Mouse (Mus musculus): ENCODE measurements around the gene Zfp385c. TPM values are rescaled to one million over a fixed set of nuclear protein-coding genes. Genes with fewer than 3 reads are reported as not detected.

The Zfp385c gene
- polyA plus RNA-seq, 1 experiment from 2014 or later: 0.26 TPM

DNA sequence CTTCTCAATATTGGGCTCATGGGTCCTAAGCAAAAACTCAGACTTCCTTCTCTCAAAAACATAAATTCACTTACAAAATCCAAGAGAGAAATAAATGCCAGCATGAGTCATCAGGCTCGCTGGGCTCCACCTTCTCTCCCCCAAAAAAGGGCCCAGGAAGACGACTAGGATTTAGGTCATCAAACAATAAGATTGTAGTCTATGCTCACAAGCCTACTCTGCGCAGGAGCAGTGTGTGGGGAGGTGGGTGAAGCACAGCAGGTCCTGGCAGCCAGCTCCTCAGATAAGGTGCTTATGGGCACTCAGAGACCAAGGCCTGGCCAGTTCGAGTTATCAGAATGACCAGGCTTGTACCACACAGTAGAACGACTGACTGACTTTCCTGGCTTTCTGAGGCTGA, 28.1 kb upstream of the Zfp385c start:
- Histone ChIP-seq H3K27ac (ENCODE audit: low read depth) (no peak overlapping the region), H3K4me2 (ENCODE audit: low read length) (no peak overlapping the region), H3K9ac (ENCODE audit: low read length) (no peak overlapping the region), H3K4me3 (ENCODE audit: low read depth, low read length) (no peak overlapping the region), H3K27me3 (replicated peaks; ENCODE audit: control insufficient read depth, insufficient read depth, low read length) (no peaks in the 10 kb centered on the region), H3K36me3 (ENCODE audit: control insufficient read depth, insufficient read depth, low read length) (peaks cover 41% of the 10 kb centered on the region), H3K9me3 (ENCODE audit: control insufficient read depth, low read length) (no peaks in the 10 kb centered on the region), H3K4me1 (replicated peaks; ENCODE audit: control insufficient read depth, insufficient read depth, low read length) (peaks cover 13% of the 10 kb centered on the region)
- no peak for DNase-seq (ENCODE audit: low spot score)
- WGBS: 68% methylated on average over 5 of the region's 5 CpGs
- no peak for ATAC-seq (replicated peaks; ENCODE audit: low FRiP score, low TSS enrichment, low read depth)

DNA sequence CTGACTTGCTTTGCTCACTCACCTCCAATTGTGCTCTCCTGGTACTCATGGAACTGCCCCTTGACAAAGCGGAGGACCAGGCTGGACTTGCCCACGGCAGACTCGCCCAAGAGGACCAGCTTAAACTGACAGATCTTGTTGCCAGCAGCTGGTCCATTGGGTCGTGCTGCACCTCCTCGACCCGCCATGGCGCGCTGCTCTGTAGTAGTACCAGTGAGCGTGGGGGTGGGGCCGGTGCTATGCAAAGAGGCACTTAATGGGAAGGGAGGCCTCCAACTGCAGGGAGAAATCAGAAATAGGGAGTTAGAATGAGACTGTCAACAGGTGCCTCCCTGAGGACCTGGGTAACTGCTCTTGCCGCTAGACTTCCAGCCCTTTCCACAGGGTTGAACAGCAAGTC, 27.6 kb upstream of the Zfp385c start:
- H3K4me3 ChIP-seq (ENCODE audit: low read depth, low read length): no peak overlapping the region
- no peak overlapping the region for H3K4me2 ChIP-seq (ENCODE audit: low read length)
- H3K36me3 ChIP-seq (ENCODE audit: control insufficient read depth, insufficient read depth, low read length): peaks cover 41% of the 10 kb centered on the region
- DNase-seq (ENCODE audit: low spot score): no peak
- no peak overlapping the region for H3K9ac ChIP-seq (ENCODE audit: low read length)
- no peak overlapping the region for H3K27ac ChIP-seq (ENCODE audit: low read depth)
- ATAC-seq (replicated peaks; ENCODE audit: low FRiP score, low TSS enrichment, low read depth): no peak
- peaks cover 8% of the 10 kb centered on the region for H3K4me1 ChIP-seq (replicated peaks; ENCODE audit: control insufficient read depth, insufficient read depth, low read length)
- WGBS: 84% methylated on average over 11 of the region's 11 CpGs
- H3K27me3 ChIP-seq (replicated peaks; ENCODE audit: control insufficient read depth, insufficient read depth, low read length): no peaks in the 10 kb centered on the region
- no peaks in the 10 kb centered on the region for H3K9me3 ChIP-seq (ENCODE audit: control insufficient read depth, low read length)

DNA sequence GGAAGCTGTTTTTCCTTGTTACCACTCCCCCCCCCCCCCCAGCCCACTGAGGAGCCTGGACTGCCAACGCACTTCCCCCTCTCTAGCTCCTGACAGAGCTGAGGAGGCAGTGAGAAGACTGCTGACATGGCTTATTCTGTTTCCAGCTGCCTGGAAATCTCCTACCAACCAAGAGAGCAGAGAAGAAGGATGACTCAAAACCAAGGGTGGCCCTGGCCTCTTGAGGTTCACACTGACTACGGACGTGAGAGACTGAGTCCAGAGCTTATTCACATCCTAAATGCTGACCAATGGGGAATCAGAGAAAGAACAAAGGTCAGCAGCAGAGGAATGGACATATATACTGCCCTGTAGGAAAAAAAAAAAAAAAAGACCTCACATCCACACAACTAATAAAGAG, 27.1 kb upstream of the Zfp385c start:
- no peaks in the 10 kb centered on the region for H3K9me3 ChIP-seq (ENCODE audit: control insufficient read depth, low read length)
- H3K4me3 ChIP-seq (ENCODE audit: low read depth, low read length): no peak overlapping the region
- H3K4me2 ChIP-seq (ENCODE audit: low read length): no peak overlapping the region
- H3K27ac ChIP-seq (ENCODE audit: low read depth): no peak overlapping the region
- peaks cover 41% of the 10 kb centered on the region for H3K36me3 ChIP-seq (ENCODE audit: control insufficient read depth, insufficient read depth, low read length)
- H3K4me1 ChIP-seq (replicated peaks; ENCODE audit: control insufficient read depth, insufficient read depth, low read length): peaks cover 6% of the 10 kb centered on the region; the same call in 1 of the 2 replicates
- WGBS: 80% methylated on average over 3 of the region's 3 CpGs
- no peaks in the 10 kb centered on the region for H3K27me3 ChIP-seq (replicated peaks; ENCODE audit: control insufficient read depth, insufficient read depth, low read length)
- no peak for ATAC-seq (replicated peaks; ENCODE audit: low FRiP score, low TSS enrichment, low read depth)
- DNase-seq (ENCODE audit: low spot score): no peak
- H3K9ac ChIP-seq (ENCODE audit: low read length): no peak overlapping the region

DNA sequence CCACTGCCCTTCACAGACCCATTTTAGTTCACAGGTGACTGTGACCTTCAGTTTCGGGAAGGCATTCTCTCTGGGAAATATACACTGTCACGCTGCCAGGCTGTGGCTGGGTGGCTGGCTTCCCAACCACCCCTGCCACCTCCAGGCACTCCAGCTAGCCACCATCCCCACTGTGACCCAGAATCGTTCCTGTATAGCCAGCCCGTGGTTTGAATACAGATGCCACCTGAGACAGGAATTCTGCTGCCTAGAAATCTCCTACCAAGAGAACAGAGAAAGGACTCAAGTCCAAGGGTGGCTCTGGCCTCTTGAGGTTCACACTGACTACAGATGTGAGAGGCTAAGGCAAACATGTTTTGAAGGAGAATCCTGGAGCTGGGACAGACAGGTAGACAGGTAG, 26.6 kb upstream of the Zfp385c start:
- no peaks in the 10 kb centered on the region for H3K9me3 ChIP-seq (ENCODE audit: control insufficient read depth, low read length)

DNA sequence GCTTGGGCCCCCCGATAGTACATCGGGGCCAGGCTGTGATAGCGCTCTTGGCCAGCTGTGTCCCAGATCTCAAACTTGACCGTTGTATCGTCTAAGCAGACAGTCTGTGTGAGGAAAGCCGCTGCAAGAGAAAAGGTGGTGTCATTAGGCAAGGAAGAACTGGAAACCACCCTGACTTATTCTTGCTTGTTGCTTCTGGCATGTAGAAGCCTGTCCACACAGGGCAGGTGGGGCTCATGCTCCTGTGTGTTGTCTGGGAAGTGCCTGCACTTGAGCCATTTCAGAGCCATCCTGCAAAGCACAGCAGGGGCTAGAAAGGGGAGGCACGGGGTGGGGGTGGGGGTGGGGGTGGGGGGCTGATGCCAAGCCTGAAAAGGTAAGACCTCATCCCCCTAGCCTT, 26.2 kb upstream of the Zfp385c start:
- no peak overlapping the region for H3K4me3 ChIP-seq (ENCODE audit: low read depth, low read length)
- ATAC-seq (replicated peaks; ENCODE audit: low FRiP score, low TSS enrichment, low read depth): no peak
- no peak overlapping the region for H3K9ac ChIP-seq (ENCODE audit: low read length)
- peaks cover 41% of the 10 kb centered on the region for H3K36me3 ChIP-seq (ENCODE audit: control insufficient read depth, insufficient read depth, low read length)
- 90% methylated on average over 7 of the region's 7 CpGs for WGBS
- H3K9me3 ChIP-seq (ENCODE audit: control insufficient read depth, low read length): no peaks in the 10 kb centered on the region
- H3K4me1 ChIP-seq (replicated peaks; ENCODE audit: control insufficient read depth, insufficient read depth, low read length): peaks cover 15% of the 10 kb centered on the region
- H3K27ac ChIP-seq (ENCODE audit: low read depth): no peak overlapping the region
- no peak overlapping the region for H3K4me2 ChIP-seq (ENCODE audit: low read length)
- no peaks in the 10 kb centered on the region for H3K27me3 ChIP-seq (replicated peaks; ENCODE audit: control insufficient read depth, insufficient read depth, low read length)
- DNase-seq (ENCODE audit: low spot score): no peak

More for the DNA sequence above, 26.6 kb upstream of the Zfp385c start:
- DNase-seq (ENCODE audit: low spot score) (no peak), ATAC-seq (replicated peaks; ENCODE audit: low FRiP score, low TSS enrichment, low read depth) (no peak)
- no peak overlapping the region for H3K27ac ChIP-seq (ENCODE audit: low read depth)
- H3K36me3 ChIP-seq (ENCODE audit: control insufficient read depth, insufficient read depth, low read length): peaks cover 41% of the 10 kb centered on the region
- H3K27me3 ChIP-seq (replicated peaks; ENCODE audit: control insufficient read depth, insufficient read depth, low read length): no peaks in the 10 kb centered on the region
- H3K4me1 ChIP-seq (replicated peaks; ENCODE audit: control insufficient read depth, insufficient read depth, low read length): peaks cover 11% of the 10 kb centered on the region
- no peak overlapping the region for H3K4me3 ChIP-seq (ENCODE audit: low read depth, low read length)
- 80% methylated on average over 4 of the region's 4 CpGs for WGBS
- no peak overlapping the region for H3K4me2 ChIP-seq (ENCODE audit: low read length)
- no peak overlapping the region for H3K9ac ChIP-seq (ENCODE audit: low read length)

DNA sequence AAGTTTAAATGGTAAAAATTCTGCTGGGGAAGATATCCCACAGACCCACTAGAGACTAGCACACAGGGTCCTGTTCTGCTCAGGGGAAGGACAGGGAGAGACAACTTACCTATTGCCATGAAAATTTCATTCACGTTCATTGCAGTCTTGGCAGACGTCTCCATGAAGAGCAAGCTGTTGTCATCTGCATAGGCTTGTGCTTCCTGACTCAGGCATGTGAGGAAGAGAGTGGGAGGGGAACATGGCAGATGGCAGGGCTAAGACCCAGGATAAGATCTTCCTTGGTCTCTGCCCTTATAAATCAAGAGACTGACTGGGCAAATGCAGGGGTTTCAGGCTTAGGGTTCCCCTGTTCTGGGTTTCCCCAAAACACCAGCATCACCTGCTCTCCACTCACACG, 24.4 kb upstream of the Zfp385c start:
- no peak for ATAC-seq (replicated peaks; ENCODE audit: low FRiP score, low TSS enrichment, low read depth)
- no peaks in the 10 kb centered on the region for H3K9me3 ChIP-seq (ENCODE audit: control insufficient read depth, low read length)
- no peak for DNase-seq (ENCODE audit: low spot score)
- H3K27me3 ChIP-seq (replicated peaks; ENCODE audit: control insufficient read depth, insufficient read depth, low read length): no peaks in the 10 kb centered on the region
- H3K4me3 ChIP-seq (ENCODE audit: low read depth, low read length): no peak overlapping the region
- no peak overlapping the region for H3K9ac ChIP-seq (ENCODE audit: low read length)
- WGBS: 87% methylated on average over 3 of the region's 3 CpGs
- peaks cover 26% of the 10 kb centered on the region for H3K4me1 ChIP-seq (replicated peaks; ENCODE audit: control insufficient read depth, insufficient read depth, low read length)
- H3K4me2 ChIP-seq (ENCODE audit: low read length): no peak overlapping the region
- H3K27ac ChIP-seq (ENCODE audit: low read depth): no peak overlapping the region
- peaks cover 41% of the 10 kb centered on the region for H3K36me3 ChIP-seq (ENCODE audit: control insufficient read depth, insufficient read depth, low read length)

DNA sequence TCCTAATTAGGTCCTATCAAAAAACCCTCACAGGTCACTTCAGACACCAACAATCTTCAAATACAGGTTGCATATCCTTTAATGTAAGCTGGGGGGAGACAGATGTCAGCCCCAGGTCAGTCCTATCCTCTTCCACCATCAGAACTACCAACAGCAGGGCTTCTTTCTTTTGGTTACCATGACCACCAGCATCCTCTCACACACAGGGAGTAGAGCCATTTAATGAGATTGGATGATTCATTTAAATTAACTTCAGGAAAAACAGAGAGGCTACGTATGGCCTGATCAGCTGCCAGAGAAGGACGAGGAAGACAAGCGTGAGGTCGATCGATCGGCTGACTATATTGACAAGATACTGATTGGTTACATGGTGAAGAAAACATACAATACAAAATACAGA, 22.7 kb upstream of the Zfp385c start:
- Histone ChIP-seq H3K4me3 (ENCODE audit: low read depth, low read length) (no peak overlapping the region), H3K27me3 (replicated peaks; ENCODE audit: control insufficient read depth, insufficient read depth, low read length) (no peaks in the 10 kb centered on the region), H3K9me3 (ENCODE audit: control insufficient read depth, low read length) (no peaks in the 10 kb centered on the region), H3K36me3 (ENCODE audit: control insufficient read depth, insufficient read depth, low read length) (peaks cover 48% of the 10 kb centered on the region), H3K9ac (ENCODE audit: low read length) (no peak overlapping the region), H3K27ac (ENCODE audit: low read depth) (no peak overlapping the region), H3K4me2 (ENCODE audit: low read length) (no peak overlapping the region), H3K4me1 (replicated peaks; ENCODE audit: control insufficient read depth, insufficient read depth, low read length) (peaks cover 32% of the 10 kb centered on the region)
- 87% methylated on average over 6 of the region's 6 CpGs for WGBS
- ATAC-seq (replicated peaks; ENCODE audit: low FRiP score, low TSS enrichment, low read depth) (no peak), DNase-seq (ENCODE audit: low spot score) (no peak)

DNA sequence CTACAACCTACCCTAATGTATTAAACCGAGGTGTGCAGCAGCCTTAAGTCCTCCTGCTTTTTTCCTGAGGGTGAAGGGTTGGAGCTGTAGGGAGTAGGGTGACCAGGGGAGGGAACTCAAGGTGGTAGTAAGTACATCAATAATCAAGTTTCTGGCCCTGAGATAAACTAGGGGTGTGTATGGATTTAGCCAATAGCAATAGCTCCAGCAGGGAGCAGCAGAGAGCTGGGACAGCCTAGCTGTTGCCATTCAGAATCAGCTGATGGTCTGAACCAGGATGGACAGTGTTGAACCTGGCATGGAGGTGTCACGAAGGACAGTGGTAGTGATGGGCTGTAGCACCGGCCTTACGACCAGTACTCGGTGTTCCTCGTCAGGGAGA, 22.3 kb upstream of the Zfp385c start:
- H3K27ac ChIP-seq (ENCODE audit: low read depth): peak overlapping the region; percentile 70
- no peak overlapping the region for H3K9ac ChIP-seq (ENCODE audit: low read length)
- ATAC-seq (replicated peaks; ENCODE audit: low FRiP score, low TSS enrichment, low read depth) (no peak), DNase-seq (ENCODE audit: low spot score) (peak; percentile 85)
- H3K36me3 ChIP-seq (ENCODE audit: control insufficient read depth, insufficient read depth, low read length): peaks cover 48% of the 10 kb centered on the region
- no peaks in the 10 kb centered on the region for H3K9me3 ChIP-seq (ENCODE audit: control insufficient read depth, low read length)
- H3K4me3 ChIP-seq (ENCODE audit: low read depth, low read length): 0 out of 2 replicates have a peak overlapping the region, but pooled peaks have one; percentile 24
- 52% methylated on average over 6 of the region's 6 CpGs for WGBS
- H3K27me3 ChIP-seq (replicated peaks; ENCODE audit: control insufficient read depth, insufficient read depth, low read length): no peaks in the 10 kb centered on the region
- H3K4me2 ChIP-seq (ENCODE audit: low read length): peak overlapping the region; percentile 53; the same call in 1 of the 2 replicates
- H3K4me1 ChIP-seq (replicated peaks; ENCODE audit: control insufficient read depth, insufficient read depth, low read length): peaks cover 32% of the 10 kb centered on the region

DNA sequence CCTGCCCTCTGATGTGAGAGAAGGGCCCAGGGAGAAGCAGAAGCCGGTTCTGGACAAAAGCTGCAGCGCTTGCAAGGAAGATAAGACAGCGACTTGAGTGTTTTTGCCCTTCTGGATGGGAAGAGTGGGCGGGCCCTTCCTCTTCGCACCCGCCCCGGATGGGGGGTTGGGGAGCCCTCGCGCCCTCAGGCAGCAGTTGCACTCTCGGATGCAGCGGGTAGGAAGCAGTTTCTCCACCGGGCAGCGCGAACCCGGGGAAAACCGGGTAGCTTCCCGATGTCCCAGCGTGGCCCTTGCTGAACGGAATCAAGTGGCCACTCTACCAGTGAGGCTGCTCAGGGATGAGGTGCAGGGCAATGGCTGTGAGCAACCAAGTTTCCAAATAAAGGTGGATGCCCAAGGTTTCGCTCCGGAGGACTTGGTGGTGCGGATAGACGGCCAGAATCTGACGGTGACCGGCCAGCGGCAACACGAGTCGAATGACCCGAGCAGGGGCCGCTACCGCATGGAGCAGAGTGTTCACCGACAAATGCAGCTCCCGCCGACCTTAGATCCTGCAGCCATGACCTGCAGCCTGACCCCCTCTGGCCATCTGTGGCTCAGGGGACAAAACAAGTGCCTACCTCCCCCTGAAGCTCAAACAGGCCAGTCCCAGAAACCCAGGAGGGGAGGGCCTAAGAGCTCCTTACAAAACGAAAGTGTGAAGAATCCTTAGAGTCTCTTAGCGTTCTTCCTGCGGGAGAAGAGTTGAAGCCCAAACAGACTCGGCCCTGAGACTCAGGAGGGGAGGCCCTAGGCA, 21.7 kb upstream of the Zfp385c start, which contains the start of gene Hspb9:
Hspb9 (plus strand) TSS at position 116 of the 799 bp plus-strand sequence.
- Histone ChIP-seq H3K36me3 (ENCODE audit: control insufficient read depth, insufficient read depth, low read length) (peaks cover 48% of the 10 kb centered on the region), H3K27ac (ENCODE audit: low read depth) (peak within 1 kb of the TSS; percentile 70), H3K9ac (ENCODE audit: low read length) (peak within 1 kb of the TSS; percentile 21), H3K4me2 (ENCODE audit: low read length) (peak within 1 kb of the TSS; percentile 57), H3K4me1 (replicated peaks; ENCODE audit: control insufficient read depth, insufficient read depth, low read length) (peaks cover 32% of the 10 kb centered on the region), H3K27me3 (replicated peaks; ENCODE audit: control insufficient read depth, insufficient read depth, low read length) (no peaks in the 10 kb centered on the region), H3K9me3 (ENCODE audit: control insufficient read depth, low read length) (no peaks in the 10 kb centered on the region), H3K4me3 (ENCODE audit: low read depth, low read length) (peak within 1 kb of the TSS; percentile 24)
- DNase-seq (ENCODE audit: low spot score) (peak; percentile 75), ATAC-seq (replicated peaks; ENCODE audit: low FRiP score, low TSS enrichment, low read depth) (no peak)
- WGBS: 10% methylated on average over 38 of the region's 38 CpGs

Data from intestine, embryonic 14.5 days (tissue).